Mouse (Mus musculus): ENCODE data around the gene Fgfr4. TPM values are rescaled to one million over a fixed set of nuclear protein-coding genes. Genes with fewer than 3 reads are reported as not detected.

Fgfr4 gene
- polyA plus RNA-seq, 1 experiment from 2014 or later: 0.64 TPM

DNA sequence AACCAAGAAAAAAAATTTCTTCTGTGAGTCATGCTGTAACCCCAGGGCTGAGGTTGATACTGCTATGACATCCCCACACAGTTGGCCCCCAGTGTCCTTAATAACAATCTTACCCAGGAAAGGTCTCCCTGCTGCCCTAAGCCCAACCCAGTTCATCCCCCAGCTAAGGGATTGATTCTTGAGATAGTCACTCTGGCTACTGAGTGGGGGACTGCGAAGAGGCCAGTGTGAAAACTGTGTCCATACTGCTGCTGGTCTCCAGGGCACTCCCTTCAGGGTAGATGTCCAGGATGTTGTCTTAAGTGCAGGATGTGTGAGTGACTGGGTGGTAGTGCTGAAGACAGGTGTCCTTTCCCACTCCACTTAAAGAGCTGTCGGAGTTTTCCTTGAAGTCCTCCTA is 19.0 kb upstream of the Fgfr4 start, which contains the start of gene Gm17617:
Gene Gm17617, minus strand, starts transcription at position 101 of the 400 bp plus-strand sequence.
- Histone ChIP-seq H3K4me3 (ENCODE audit: low read depth, low read length) (no peak within 1 kb of the TSS), H3K4me2 (no peak within 1 kb of the TSS), H3K36me3 (ENCODE audit: control insufficient read depth, insufficient read depth, low read length) (peaks cover 16% of the 10 kb centered on the region), H3K27ac (ENCODE audit: low read depth, low read length) (no peak within 1 kb of the TSS), H3K4me1 (ENCODE audit: control insufficient read depth, insufficient read depth, low read length) (no peaks in the 10 kb centered on the region), H3K27me3 (ENCODE audit: control insufficient read depth, insufficient read depth, low read length) (no peaks in the 10 kb centered on the region), H3K9ac (ENCODE audit: low read depth, low read length) (no peak within 1 kb of the TSS), H3K9me3 (replicated peaks; ENCODE audit: control insufficient read depth, low read length) (no peaks in the 10 kb centered on the region)
- 92% methylated on average over 2 of the region's 2 CpGs for WGBS (ENCODE audit: insufficient replicate concordance)
- ATAC-seq (replicated peaks; ENCODE audit: insufficient number of reproducible peaks, low FRiP score, low TSS enrichment): no peak

DNA sequence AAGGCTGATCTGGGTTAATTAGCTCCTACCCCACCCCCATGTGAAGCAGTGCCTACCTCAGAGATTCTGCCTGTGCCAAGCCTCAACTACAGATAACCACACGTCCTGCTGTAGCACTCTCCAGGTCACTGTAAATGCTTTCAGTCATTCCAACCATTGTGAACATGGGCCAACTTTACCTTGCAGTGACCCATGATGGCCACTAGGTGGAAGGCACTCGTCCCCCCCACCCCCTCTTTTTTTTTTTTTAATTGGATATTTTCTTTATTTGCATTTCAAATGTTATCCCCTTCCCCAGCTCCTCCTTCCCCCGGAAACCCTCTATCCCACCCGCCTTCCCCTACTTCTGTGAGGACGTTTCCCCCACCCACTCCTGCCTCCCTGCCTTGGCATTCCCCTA is 17.1 kb upstream of the Fgfr4 start:
- Histone ChIP-seq H3K36me3 (ENCODE audit: control insufficient read depth, insufficient read depth, low read length) (peaks cover 10% of the 10 kb centered on the region), H3K4me2 (no peak overlapping the region), H3K27me3 (ENCODE audit: control insufficient read depth, insufficient read depth, low read length) (no peaks in the 10 kb centered on the region), H3K9me3 (replicated peaks; ENCODE audit: control insufficient read depth, low read length) (no peaks in the 10 kb centered on the region), H3K4me3 (ENCODE audit: low read depth, low read length) (no peak overlapping the region), H3K4me1 (ENCODE audit: control insufficient read depth, insufficient read depth, low read length) (no peaks in the 10 kb centered on the region), H3K27ac (ENCODE audit: low read depth, low read length) (no peak overlapping the region), H3K9ac (ENCODE audit: low read depth, low read length) (no peak overlapping the region)
- 10% methylated on average over 5 of the region's 5 CpGs for WGBS (ENCODE audit: insufficient replicate concordance)
- ATAC-seq (replicated peaks; ENCODE audit: insufficient number of reproducible peaks, low FRiP score, low TSS enrichment): no peak

DNA sequence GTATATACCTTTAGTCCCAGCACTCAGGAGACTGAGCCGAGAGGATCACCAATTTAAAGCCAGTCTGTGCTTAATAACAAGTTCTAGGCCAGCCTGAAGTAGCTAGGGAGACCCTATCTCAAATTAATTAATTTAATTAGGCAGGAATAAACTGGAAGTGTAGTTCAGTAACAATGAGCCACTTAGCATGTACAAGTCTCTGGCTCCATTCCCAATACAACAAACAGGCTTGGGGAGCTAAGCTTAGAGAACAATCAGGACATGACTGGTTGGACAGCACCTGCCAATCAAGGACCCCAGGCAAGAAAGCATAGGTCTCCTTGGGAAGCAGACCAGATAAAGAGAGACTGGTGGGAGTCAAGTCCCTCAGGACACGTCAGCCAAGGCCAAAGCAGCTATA is 12.2 kb upstream of the Fgfr4 start:
- Histone ChIP-seq H3K9ac (ENCODE audit: low read depth, low read length) (no peak overlapping the region), H3K27ac (ENCODE audit: low read depth, low read length) (no peak overlapping the region), H3K4me3 (ENCODE audit: low read depth, low read length) (no peak overlapping the region), H3K4me1 (ENCODE audit: control insufficient read depth, insufficient read depth, low read length) (no peaks in the 10 kb centered on the region), H3K4me2 (no peak overlapping the region), H3K27me3 (ENCODE audit: control insufficient read depth, insufficient read depth, low read length) (no peaks in the 10 kb centered on the region), H3K36me3 (ENCODE audit: control insufficient read depth, insufficient read depth, low read length) (no peaks in the 10 kb centered on the region), H3K9me3 (replicated peaks; ENCODE audit: control insufficient read depth, low read length) (no peaks in the 10 kb centered on the region)
- 66% methylated on average over 2 of the region's 2 CpGs for WGBS (ENCODE audit: insufficient replicate concordance)
- no peak for ATAC-seq (replicated peaks; ENCODE audit: insufficient number of reproducible peaks, low FRiP score, low TSS enrichment)

DNA sequence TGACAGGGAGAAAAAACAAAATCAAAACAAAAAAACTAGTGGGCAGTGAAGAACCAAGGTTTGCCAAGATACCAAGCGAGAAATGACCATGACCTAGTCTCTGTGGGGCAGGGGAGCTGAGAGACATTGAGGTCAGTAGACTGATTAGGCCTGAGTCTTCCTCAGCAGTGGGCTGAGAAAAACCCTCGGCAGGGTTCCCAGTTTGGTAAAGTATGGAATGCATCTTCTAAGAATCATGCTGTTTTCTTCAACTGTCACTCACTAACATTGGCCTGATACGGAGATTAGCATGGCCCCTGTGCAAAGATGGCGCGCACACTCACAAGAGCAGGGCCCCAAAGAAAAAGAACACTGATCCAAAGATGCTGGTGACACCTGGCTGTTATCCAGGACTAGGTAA is 1.5 kb downstream of the Fgfr4 start:
- Histone ChIP-seq H3K9me3 (replicated peaks; ENCODE audit: control insufficient read depth, low read length) (no peaks in the 10 kb centered on the region), H3K27ac (ENCODE audit: low read depth, low read length) (no peak overlapping the region), H3K9ac (ENCODE audit: low read depth, low read length) (no peak overlapping the region), H3K36me3 (ENCODE audit: control insufficient read depth, insufficient read depth, low read length) (no peaks in the 10 kb centered on the region), H3K4me2 (no peak overlapping the region), H3K4me3 (ENCODE audit: low read depth, low read length) (no peak overlapping the region), H3K4me1 (ENCODE audit: control insufficient read depth, insufficient read depth, low read length) (peaks cover 5% of the 10 kb centered on the region; the same call in 1 of the 2 replicates), H3K27me3 (ENCODE audit: control insufficient read depth, insufficient read depth, low read length) (peaks cover 43% of the 10 kb centered on the region)
- ATAC-seq (replicated peaks; ENCODE audit: insufficient number of reproducible peaks, low FRiP score, low TSS enrichment): no peak
- 85% methylated on average over 5 of the region's 5 CpGs for WGBS (ENCODE audit: insufficient replicate concordance)

DNA sequence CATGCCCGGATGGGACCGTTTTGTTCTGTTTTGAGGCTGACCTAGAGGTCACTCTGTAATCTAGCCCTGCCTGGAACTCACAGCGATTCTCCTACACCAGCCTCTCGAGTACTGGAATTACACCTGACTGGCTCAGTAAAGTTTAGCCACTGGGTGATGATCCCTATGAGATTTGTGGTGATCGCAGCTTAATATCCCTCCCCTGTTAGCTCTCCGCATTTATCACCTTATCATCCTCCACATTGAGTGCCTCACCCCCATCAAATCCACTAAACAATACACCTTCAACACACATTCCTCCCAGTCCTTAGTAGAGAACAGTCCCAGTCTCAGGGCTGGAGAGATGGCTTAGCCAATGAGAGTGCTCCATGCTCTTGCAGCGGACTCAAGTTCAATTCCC is 9.9 kb downstream of the Fgfr4 start:
- Histone ChIP-seq H3K4me2 (no peak overlapping the region), H3K4me3 (ENCODE audit: low read depth, low read length) (no peak overlapping the region), H3K9me3 (replicated peaks; ENCODE audit: control insufficient read depth, low read length) (no peaks in the 10 kb centered on the region), H3K27ac (ENCODE audit: low read depth, low read length) (no peak overlapping the region), H3K9ac (ENCODE audit: low read depth, low read length) (no peak overlapping the region), H3K36me3 (ENCODE audit: control insufficient read depth, insufficient read depth, low read length) (no peaks in the 10 kb centered on the region), H3K27me3 (ENCODE audit: control insufficient read depth, insufficient read depth, low read length) (no peaks in the 10 kb centered on the region), H3K4me1 (ENCODE audit: control insufficient read depth, insufficient read depth, low read length) (no peaks in the 10 kb centered on the region)
- no peak for ATAC-seq (replicated peaks; ENCODE audit: insufficient number of reproducible peaks, low FRiP score, low TSS enrichment)
- 58% methylated on average over 7 of the region's 7 CpGs for WGBS (ENCODE audit: insufficient replicate concordance)

DNA sequence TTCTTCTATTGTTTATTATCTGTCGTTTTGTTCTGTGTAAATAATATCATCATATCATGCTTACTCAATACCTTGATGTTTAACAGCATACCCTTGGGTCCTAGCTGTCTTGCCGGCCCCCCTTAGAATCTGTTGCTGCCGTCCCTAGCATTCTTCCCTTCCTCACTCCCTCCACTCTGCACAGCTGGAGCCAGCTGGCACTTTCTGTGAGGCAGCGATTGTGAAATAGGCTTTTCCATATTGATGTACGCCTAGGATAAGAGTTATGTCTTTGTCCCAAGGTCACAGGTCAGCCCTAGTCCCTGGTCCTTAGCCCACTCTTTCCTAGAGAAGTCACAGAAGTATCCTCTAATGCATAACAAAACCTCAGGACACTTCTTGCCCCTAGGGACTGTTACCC is 11.1 kb downstream of the Fgfr4 start:
- Histone ChIP-seq H3K36me3 (ENCODE audit: control insufficient read depth, insufficient read depth, low read length) (no peaks in the 10 kb centered on the region; the same call in 1 of the 2 replicates), H3K27ac (ENCODE audit: low read depth, low read length) (no peak overlapping the region), H3K4me3 (ENCODE audit: low read depth, low read length) (no peak overlapping the region), H3K4me2 (no peak overlapping the region), H3K9ac (ENCODE audit: low read depth, low read length) (no peak overlapping the region), H3K4me1 (ENCODE audit: control insufficient read depth, insufficient read depth, low read length) (no peaks in the 10 kb centered on the region), H3K27me3 (ENCODE audit: control insufficient read depth, insufficient read depth, low read length) (no peaks in the 10 kb centered on the region), H3K9me3 (replicated peaks; ENCODE audit: control insufficient read depth, low read length) (no peaks in the 10 kb centered on the region)
- no peak for ATAC-seq (replicated peaks; ENCODE audit: insufficient number of reproducible peaks, low FRiP score, low TSS enrichment)
- 64% methylated on average over 5 of the region's 5 CpGs for WGBS (ENCODE audit: insufficient replicate concordance)

DNA sequence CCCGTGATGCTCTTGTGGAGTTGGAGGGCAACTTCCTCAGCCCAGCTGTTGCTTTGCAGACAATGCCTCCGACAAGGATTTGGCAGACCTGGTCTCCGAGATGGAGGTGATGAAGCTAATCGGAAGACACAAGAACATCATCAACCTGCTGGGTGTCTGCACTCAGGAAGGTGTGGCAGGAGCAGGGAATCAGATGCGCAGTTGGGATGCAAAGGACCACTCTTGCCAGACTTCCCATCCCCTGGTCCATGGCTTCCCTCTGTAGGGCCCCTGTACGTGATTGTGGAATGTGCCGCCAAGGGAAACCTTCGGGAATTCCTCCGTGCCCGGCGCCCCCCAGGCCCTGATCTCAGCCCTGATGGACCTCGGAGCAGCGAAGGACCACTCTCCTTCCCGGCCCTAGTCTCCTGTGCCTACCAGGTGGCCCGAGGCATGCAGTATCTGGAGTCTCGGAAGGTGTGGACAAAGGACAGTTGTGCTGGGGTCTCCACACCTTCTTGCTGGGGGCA is 13.4 kb downstream of the Fgfr4 start:
- 84% methylated on average over 16 of the region's 16 CpGs for WGBS (ENCODE audit: insufficient replicate concordance)
- ATAC-seq (replicated peaks; ENCODE audit: insufficient number of reproducible peaks, low FRiP score, low TSS enrichment): no peak

DNA sequence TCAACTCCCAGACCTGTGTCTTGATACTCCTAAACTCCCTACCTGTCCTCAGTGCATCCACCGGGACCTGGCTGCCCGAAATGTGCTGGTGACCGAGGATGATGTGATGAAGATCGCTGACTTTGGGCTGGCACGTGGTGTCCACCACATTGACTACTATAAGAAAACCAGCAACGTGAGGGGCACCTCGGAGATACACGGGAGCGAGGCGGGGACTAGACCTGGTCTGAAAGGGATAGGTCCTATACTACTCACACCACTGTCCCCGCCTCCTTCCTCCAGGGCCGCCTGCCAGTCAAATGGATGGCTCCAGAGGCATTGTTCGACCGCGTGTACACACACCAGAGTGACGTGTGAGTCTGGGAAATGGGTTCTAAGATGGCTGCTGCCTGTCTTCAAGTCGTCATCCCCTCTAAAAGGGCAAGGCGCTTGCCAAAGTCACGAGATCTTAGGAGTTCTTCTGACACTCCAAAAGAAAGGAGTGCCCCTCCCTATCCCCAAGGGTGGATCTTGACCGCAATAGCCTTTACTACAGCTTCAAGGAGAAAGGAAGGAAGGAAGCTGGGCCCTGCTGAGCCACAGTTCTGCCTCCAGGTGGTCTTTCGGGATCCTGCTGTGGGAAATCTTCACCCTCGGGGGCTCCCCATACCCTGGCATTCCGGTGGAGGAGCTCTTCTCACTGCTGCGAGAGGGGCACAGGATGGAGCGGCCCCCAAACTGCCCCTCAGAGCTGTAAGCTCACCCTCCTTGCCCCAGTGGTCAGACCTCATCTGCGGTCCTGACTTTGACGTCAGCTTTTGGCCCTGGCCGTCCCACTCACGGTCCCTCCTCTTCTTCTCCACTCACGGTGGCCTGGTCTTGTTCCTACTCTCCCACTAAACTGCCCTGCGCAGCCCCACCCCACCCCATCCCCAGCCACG is 14.6 kb downstream of the Fgfr4 start:
- no peak overlapping the region for H3K4me2 ChIP-seq
- H3K36me3 ChIP-seq (ENCODE audit: control insufficient read depth, insufficient read depth, low read length): no peaks in the 10 kb centered on the region; the same call in 1 of the 2 replicates
- no peak overlapping the region for H3K27ac ChIP-seq (ENCODE audit: low read depth, low read length)
- no peak overlapping the region for H3K9ac ChIP-seq (ENCODE audit: low read depth, low read length)
- H3K4me1 ChIP-seq (ENCODE audit: control insufficient read depth, insufficient read depth, low read length): peaks cover 4% of the 10 kb centered on the region
- H3K9me3 ChIP-seq (replicated peaks; ENCODE audit: control insufficient read depth, low read length): no peaks in the 10 kb centered on the region
- H3K4me3 ChIP-seq (ENCODE audit: low read depth, low read length): no peak overlapping the region
- H3K27me3 ChIP-seq (ENCODE audit: control insufficient read depth, insufficient read depth, low read length): no peaks in the 10 kb centered on the region
- no peak for ATAC-seq (replicated peaks; ENCODE audit: insufficient number of reproducible peaks, low FRiP score, low TSS enrichment)
- 82% methylated on average over 32 of the region's 32 CpGs for WGBS (ENCODE audit: insufficient replicate concordance)

More for the DNA sequence above, 13.4 kb downstream of the Fgfr4 start:
- no peak overlapping the region for H3K4me3 ChIP-seq (ENCODE audit: low read depth, low read length)
- no peak overlapping the region for H3K27ac ChIP-seq (ENCODE audit: low read depth, low read length)
- H3K27me3 ChIP-seq (ENCODE audit: control insufficient read depth, insufficient read depth, low read length): no peaks in the 10 kb centered on the region
- no peak overlapping the region for H3K4me2 ChIP-seq
- H3K4me1 ChIP-seq (ENCODE audit: control insufficient read depth, insufficient read depth, low read length): no peaks in the 10 kb centered on the region
- H3K9ac ChIP-seq (ENCODE audit: low read depth, low read length): no peak overlapping the region
- H3K36me3 ChIP-seq (ENCODE audit: control insufficient read depth, insufficient read depth, low read length): no peaks in the 10 kb centered on the region; the same call in 1 of the 2 replicates
- no peaks in the 10 kb centered on the region for H3K9me3 ChIP-seq (replicated peaks; ENCODE audit: control insufficient read depth, low read length)
